ENCODE assay signal across 23 mouse cellular contexts in the genomic region with DNA sequence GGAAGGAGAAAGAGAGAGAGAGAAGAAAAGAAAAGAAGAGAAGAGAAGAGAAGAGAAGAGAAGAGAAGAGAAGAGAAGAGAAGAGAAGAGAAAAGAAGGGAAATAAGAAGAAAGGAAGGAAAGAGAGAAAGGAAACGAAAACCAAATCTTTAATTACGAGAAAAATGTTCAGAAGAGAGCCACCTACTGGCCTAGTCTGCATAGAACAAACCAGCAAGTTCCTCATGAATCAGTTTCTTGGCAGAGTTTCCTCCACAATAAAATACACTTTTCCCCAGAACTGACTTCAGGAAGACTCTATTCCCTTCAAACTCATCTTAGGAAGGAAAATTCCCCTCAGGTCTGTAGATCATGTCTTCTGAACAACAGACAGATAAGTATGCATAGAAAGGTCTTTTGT. TPM values are rescaled to one million over a fixed set of nuclear protein-coding genes. Genes with fewer than 3 reads are reported as not detected.
DNase-seq lines count a peak whose midpoint lies in the region; ATAC-seq and TF ChIP-seq lines count a peak whose summit lies in the region.
"Had no signal": no experiment of that assay in that cellular context is flagged by ENCODE, and none has a peak within 500 bp of the region (broad histone marks: within the 10 kb centered on the region; RNA-seq: fewer than 3 reads in every experiment).

No protein-coding gene starts in this region.

- TF ChIP-seq EP300 in heart, postnatal 0 days (IDR thresholded peaks at IDR 0.05; ENCODE audit: low read depth), result no peak

- no peak overlapping the region for H3K4me2 ChIP-seq in heart, postnatal 0 days (ENCODE audit: low read depth, low read length)
- no peak overlapping the region for H3K4me2 ChIP-seq in heart, embryonic 12.5 days
- no peak overlapping the region for H3K4me2 ChIP-seq in forebrain, embryonic 12.5 days
- H3K4me2 ChIP-seq: embryonic facial prominence, embryonic 13.5 days; kidney, embryonic 15.5 days; limb, embryonic 13.5 days; midbrain, embryonic 13.5 days had no signal

- H3K36me3 ChIP-seq in heart, postnatal 0 days (replicated peaks; ENCODE audit: control insufficient read depth, insufficient read depth, low read length), result no peaks in the 10 kb centered on the region
- H3K36me3 ChIP-seq in heart, embryonic 12.5 days, result no peaks in the 10 kb centered on the region
- H3K36me3 ChIP-seq in forebrain, embryonic 12.5 days (replicated peaks), result no peaks in the 10 kb centered on the region
- H3K36me3 ChIP-seq: embryonic facial prominence, embryonic 13.5 days; forebrain, embryonic 10.5 days; kidney, embryonic 15.5 days; limb, embryonic 13.5 days; midbrain, embryonic 13.5 days had no signal

- TF ChIP-seq CTCF in heart, postnatal 0 days (IDR thresholded peaks at IDR 0.05; ENCODE audit: low read depth), result peak; percentile 24; the same call in 1 of the 2 replicates

- DNase-seq in heart, postnatal 0 days (ENCODE audit: low spot score), result no peak
- DNase-seq in 3134 (ENCODE audit: extremely low read depth, insufficient read length, low spot score), result peak; percentile 9
- peak; percentile 53 for DNase-seq in CD4-positive, CD25-positive, alpha-beta regulatory T cell, adult 2 months (ENCODE audit: low read depth, low spot score)
- DNase-seq in brain, adult 2 months (ENCODE audit: low read depth, low spot score), result peak; percentile 25
- no peak for DNase-seq in thymus, postnatal 4 days
- DNase-seq in ovary, postnatal 10 days (ENCODE audit: low spot score), result no peak
- DNase-seq: adrenal gland, postnatal 14 days; cerebellum, postnatal 14 days; heart, adult 18-20 months; heart, postnatal 14 days; liver, postnatal 0 days; lung, postnatal 4 days; right cerebral cortex, postnatal 25 days; thymus, adult 2 months had no signal

- 48% methylated on average over 2 of the region's 2 CpGs for WGBS in heart, postnatal 0 days
- 47% methylated on average over 2 of the region's 2 CpGs for WGBS in heart, embryonic 12.5 days
- WGBS in forebrain, embryonic 12.5 days, result 47% methylated on average over 2 of the region's 2 CpGs

- no peak overlapping the region for H3K9ac ChIP-seq in heart, postnatal 0 days (replicated peaks; ENCODE audit: low read depth, low read length)
- no peak overlapping the region for H3K9ac ChIP-seq in heart, embryonic 12.5 days
- H3K9ac ChIP-seq in forebrain, embryonic 12.5 days, result no peak overlapping the region
- H3K9ac ChIP-seq: embryonic facial prominence, embryonic 13.5 days; kidney, embryonic 15.5 days; limb, embryonic 13.5 days; liver, postnatal 0 days; midbrain, embryonic 13.5 days had no signal

- no peak overlapping the region for H3K27ac ChIP-seq in heart, postnatal 0 days (ENCODE audit: low read depth)
- no peak overlapping the region for H3K27ac ChIP-seq in heart, embryonic 12.5 days (ENCODE audit: poor library complexity, severe bottlenecking)
- no peak overlapping the region for H3K27ac ChIP-seq in forebrain, embryonic 12.5 days
- H3K27ac ChIP-seq: embryonic facial prominence, embryonic 13.5 days; forebrain, embryonic 10.5 days; kidney, embryonic 15.5 days; limb, embryonic 13.5 days; midbrain, embryonic 13.5 days had no signal

- H3K4me3 ChIP-seq in heart, postnatal 0 days (ENCODE audit: low read depth, low read length), result no peak overlapping the region
- H3K4me3 ChIP-seq in heart, embryonic 12.5 days, result no peak overlapping the region
- H3K4me3 ChIP-seq in forebrain, embryonic 12.5 days (replicated peaks), result no peak overlapping the region
- H3K4me3 ChIP-seq: embryonic facial prominence, embryonic 13.5 days; forebrain, embryonic 10.5 days; kidney, embryonic 15.5 days; limb, embryonic 13.5 days; midbrain, embryonic 13.5 days had no signal

- H3K27me3 ChIP-seq in heart, postnatal 0 days (ENCODE audit: control insufficient read depth, insufficient read depth, low read length), result 0 out of 2 replicates have a peak, but pooled peaks cover 3% of the 10 kb centered on the region
- H3K27me3 ChIP-seq in heart, embryonic 12.5 days (replicated peaks), result peaks cover 5% of the 10 kb centered on the region; the same call in 1 of the 2 replicates
- no peaks in the 10 kb centered on the region for H3K27me3 ChIP-seq in forebrain, embryonic 12.5 days
- H3K27me3 ChIP-seq: embryonic facial prominence, embryonic 13.5 days; kidney, embryonic 15.5 days; limb, embryonic 13.5 days; midbrain, embryonic 13.5 days had no signal

- H3K9me3 ChIP-seq in heart, postnatal 0 days (replicated peaks; ENCODE audit: control insufficient read depth, low read length), result no peaks in the 10 kb centered on the region
- no peaks in the 10 kb centered on the region for H3K9me3 ChIP-seq in heart, embryonic 12.5 days (replicated peaks)
- H3K9me3 ChIP-seq in forebrain, embryonic 12.5 days, result no peaks in the 10 kb centered on the region
- H3K9me3 ChIP-seq: embryonic facial prominence, embryonic 13.5 days; forebrain, embryonic 10.5 days; kidney, embryonic 15.5 days; limb, embryonic 13.5 days; midbrain, embryonic 13.5 days had no signal

- ATAC-seq in heart, postnatal 0 days (ENCODE audit: insufficient read depth, low read depth), result no peak
- no peak for ATAC-seq in heart, embryonic 12.5 days (ENCODE audit: insufficient number of reproducible peaks, low FRiP score)
- no peak for ATAC-seq in forebrain, embryonic 12.5 days (ENCODE audit: low FRiP score)
- ATAC-seq: hindbrain, embryonic 16.5 days; liver, postnatal 0 days; midbrain, embryonic 13.5 days had no signal

- H3K4me1 ChIP-seq in heart, postnatal 0 days (ENCODE audit: control insufficient read depth, insufficient read depth), result no peaks in the 10 kb centered on the region
- no peaks in the 10 kb centered on the region for H3K4me1 ChIP-seq in heart, embryonic 12.5 days (replicated peaks)
- no peaks in the 10 kb centered on the region for H3K4me1 ChIP-seq in forebrain, embryonic 12.5 days
- H3K4me1 ChIP-seq: embryonic facial prominence, embryonic 13.5 days; kidney, embryonic 15.5 days; limb, embryonic 13.5 days; midbrain, embryonic 13.5 days had no signal

RNA-seq across cellular contexts. Expression of a gene that starts 3.7 kb away (rescaled TPM):
- total RNA-seq in heart, postnatal 0 days (2014; rRNA removed; ENCODE audit: low replicate concordance), result not detected in 2 replicates
- polyA plus RNA-seq in heart, postnatal 0 days (2015; fragmentation: Nextera tagmentation; extraction: Ambion mirVana), result not detected in 2 replicates
- not detected in 2 replicates for polyA plus RNA-seq in heart, embryonic 12.5 days (2016; fragmentation: Nextera tagmentation; extraction: Ambion mirVana)
- polyA plus RNA-seq in forebrain, embryonic 12.5 days (2016; fragmentation: Nextera tagmentation; extraction: Ambion mirVana), result not detected in 2 replicates
- total RNA-seq: adrenal gland, postnatal 14 days; heart, adult 18-20 months; heart, postnatal 14 days; layer of hippocampus, adult 18-20 months had no signal
- polyA plus RNA-seq: embryonic facial prominence, embryonic 13.5 days; forebrain, embryonic 10.5 days; hindbrain, embryonic 16.5 days; kidney, embryonic 15.5 days; limb, embryonic 13.5 days; liver, postnatal 0 days; midbrain, embryonic 13.5 days; thymus, adult 2 months had no signal

RNA-seq across cellular contexts. Expression of a gene that starts 4.6 kb away (rescaled TPM):
- not detected in 2 replicates for total RNA-seq in heart, postnatal 0 days (2014; rRNA removed; ENCODE audit: low replicate concordance)
- not detected in 2 replicates for polyA plus RNA-seq in heart, postnatal 0 days (2015; fragmentation: Nextera tagmentation; extraction: Ambion mirVana)
- not detected in 2 replicates for polyA plus RNA-seq in heart, embryonic 12.5 days (2016; fragmentation: Nextera tagmentation; extraction: Ambion mirVana)
- not detected in 2 replicates for polyA plus RNA-seq in forebrain, embryonic 12.5 days (2016; fragmentation: Nextera tagmentation; extraction: Ambion mirVana)
- total RNA-seq: adrenal gland, postnatal 14 days; heart, adult 18-20 months; heart, postnatal 14 days; layer of hippocampus, adult 18-20 months had no signal
- polyA plus RNA-seq: embryonic facial prominence, embryonic 13.5 days; forebrain, embryonic 10.5 days; hindbrain, embryonic 16.5 days; kidney, embryonic 15.5 days; limb, embryonic 13.5 days; liver, postnatal 0 days; midbrain, embryonic 13.5 days; thymus, adult 2 months had no signal

RNA-seq across cellular contexts. Expression of a gene that starts 10.0 kb away (rescaled TPM):
- not detected in 2 replicates for total RNA-seq in heart, postnatal 0 days (2014; rRNA removed; ENCODE audit: low replicate concordance)
- not detected in 2 replicates for polyA plus RNA-seq in heart, postnatal 0 days (2015; fragmentation: Nextera tagmentation; extraction: Ambion mirVana)
- polyA plus RNA-seq in heart, embryonic 12.5 days (2016; fragmentation: Nextera tagmentation; extraction: Ambion mirVana), result not detected in 2 replicates
- polyA plus RNA-seq in forebrain, embryonic 12.5 days (2016; fragmentation: Nextera tagmentation; extraction: Ambion mirVana), result not detected in 2 replicates
- total RNA-seq: adrenal gland, postnatal 14 days; heart, adult 18-20 months; heart, postnatal 14 days; layer of hippocampus, adult 18-20 months had no signal
- polyA plus RNA-seq: embryonic facial prominence, embryonic 13.5 days; forebrain, embryonic 10.5 days; hindbrain, embryonic 16.5 days; kidney, embryonic 15.5 days; limb, embryonic 13.5 days; liver, postnatal 0 days; midbrain, embryonic 13.5 days; thymus, adult 2 months had no signal

RNA-seq across cellular contexts. Expression of a gene that starts 18.1 kb away (rescaled TPM):
- total RNA-seq in heart, postnatal 0 days (2014; rRNA removed; ENCODE audit: low replicate concordance), result not detected in 2 replicates
- polyA plus RNA-seq in heart, postnatal 0 days (2015; fragmentation: Nextera tagmentation; extraction: Ambion mirVana), result not detected in 2 replicates
- not detected in 2 replicates for polyA plus RNA-seq in heart, embryonic 12.5 days (2016; fragmentation: Nextera tagmentation; extraction: Ambion mirVana)
- polyA plus RNA-seq in forebrain, embryonic 12.5 days (2016; fragmentation: Nextera tagmentation; extraction: Ambion mirVana), result not detected in 2 replicates
- total RNA-seq: adrenal gland, postnatal 14 days; heart, adult 18-20 months; heart, postnatal 14 days; layer of hippocampus, adult 18-20 months had no signal
- polyA plus RNA-seq: embryonic facial prominence, embryonic 13.5 days; forebrain, embryonic 10.5 days; hindbrain, embryonic 16.5 days; kidney, embryonic 15.5 days; limb, embryonic 13.5 days; liver, postnatal 0 days; midbrain, embryonic 13.5 days; thymus, adult 2 months had no signal

RNA-seq across cellular contexts. Expression of a gene that starts 25.6 kb away (rescaled TPM):
- not detected in 2 replicates for total RNA-seq in heart, postnatal 0 days (2014; rRNA removed; ENCODE audit: low replicate concordance)
- not detected in 2 replicates for polyA plus RNA-seq in heart, postnatal 0 days (2015; fragmentation: Nextera tagmentation; extraction: Ambion mirVana)
- polyA plus RNA-seq in heart, embryonic 12.5 days (2016; fragmentation: Nextera tagmentation; extraction: Ambion mirVana), result not detected in 2 replicates
- polyA plus RNA-seq in forebrain, embryonic 12.5 days (2016; fragmentation: Nextera tagmentation; extraction: Ambion mirVana), result not detected in 2 replicates
- total RNA-seq: adrenal gland, postnatal 14 days; heart, adult 18-20 months; heart, postnatal 14 days; layer of hippocampus, adult 18-20 months had no signal
- polyA plus RNA-seq: embryonic facial prominence, embryonic 13.5 days; forebrain, embryonic 10.5 days; hindbrain, embryonic 16.5 days; kidney, embryonic 15.5 days; limb, embryonic 13.5 days; liver, postnatal 0 days; midbrain, embryonic 13.5 days; thymus, adult 2 months had no signal

Comparison
In these comparisons a context has a peak if more than half of its experiments do, and no peak if none do; other contexts are left out.
1. DNase-seq: peak in 3134 (single experiment), CD4-positive, CD25-positive, alpha-beta regulatory T cell, adult 2 months (single experiment) and brain, adult 2 months (single experiment); none in heart, postnatal 0 days (single experiment), thymus, postnatal 4 days (single experiment) and ovary, postnatal 10 days (single experiment).